Mouse (Mus musculus) ovary, adult 2 months (tissue): ENCODE data around the gene Oaz2. TPM values are rescaled to one million over a fixed set of nuclear protein-coding genes. Genes with fewer than 3 reads are reported as not detected.

ENCODE experiments used
- polyA plus RNA-seq: library from polyadenylated mRNA; depleted of rRNA; stranded (reverse); fragments of >200 nt; gene quantifications from 2 replicates; pipeline ENCODE4 v1.2.3, GENCODE M21; 2012; rRNA removed

Gene Oaz2
- polyA plus RNA-seq: 163 and 183 TPM in 2 replicates

DNA sequence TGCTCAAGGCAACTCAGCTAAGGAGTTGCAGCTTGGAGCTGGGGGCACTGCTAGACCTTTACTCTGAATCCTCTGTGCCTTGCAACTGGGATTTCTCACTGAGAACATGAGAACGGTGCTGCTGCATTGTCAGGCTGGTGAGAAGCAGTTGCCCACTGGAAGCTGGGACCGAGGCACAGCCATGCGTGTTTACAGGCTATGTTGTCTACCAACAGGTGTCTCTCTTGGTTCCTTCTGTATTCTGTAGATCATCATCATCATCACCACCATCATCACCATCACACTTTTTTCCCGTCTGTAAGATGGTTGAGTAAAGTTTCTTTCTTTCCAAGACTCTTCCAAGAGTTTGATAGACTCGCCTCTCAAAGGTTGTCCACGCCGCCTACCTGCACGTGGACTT lies at the start of gene Oaz2:
Oaz2 (plus strand) TSS at position 301 of the 400 bp plus-strand sequence.

DNA sequence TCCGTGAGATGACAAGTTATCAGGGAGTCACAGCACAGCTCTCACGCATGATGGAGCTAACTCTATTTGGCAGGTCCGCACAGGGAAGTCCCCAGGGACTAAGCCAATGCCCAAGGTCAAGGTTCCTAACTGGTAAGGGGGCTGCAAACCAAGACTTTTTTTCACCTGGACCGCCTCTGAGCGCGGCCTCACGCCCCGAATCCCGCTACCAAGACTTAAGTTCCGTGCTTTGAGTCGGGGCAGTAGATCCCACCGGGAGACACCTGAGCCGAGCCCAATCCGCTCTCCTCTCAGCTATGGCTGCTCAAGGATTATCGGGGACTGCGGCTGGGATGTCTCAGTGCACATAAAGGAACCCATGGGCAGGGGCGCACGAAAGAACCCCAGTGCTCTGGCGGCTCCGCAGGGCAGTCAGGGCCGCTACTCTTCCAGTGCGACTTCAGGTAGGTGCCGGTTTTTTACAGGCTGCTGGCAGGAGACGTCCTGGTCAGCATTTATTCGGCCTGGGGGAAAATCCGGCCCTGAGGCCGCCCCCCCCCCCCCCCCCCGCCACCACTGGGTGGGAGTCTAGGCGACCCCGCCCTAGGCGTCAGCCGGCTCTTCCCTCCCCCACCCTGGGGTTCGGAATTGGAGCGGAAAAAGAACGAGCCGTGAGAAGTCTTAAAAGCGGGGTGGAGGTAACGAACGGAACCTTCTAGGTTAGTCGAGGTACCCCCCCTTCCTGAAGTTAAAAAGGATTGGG lies 38.6 kb upstream of the Oaz2 start, which contains the start of gene Rbpms2:
Rbpms2 (plus strand) TSS at position 624 of the 742 bp plus-strand sequence.

Other genes with a start within 250 kb of the Oaz2 start
- gene Slc51b, start 245.0 kb upstream of the Oaz2 start, polyA plus RNA-seq: not detected in 2 replicates
- gene Mtfmt, start 232.2 kb upstream of the Oaz2 start, polyA plus RNA-seq: 8.1 and 11.0 TPM in 2 replicates
- 20.0 and 25.7 TPM in 2 replicates for gene Spg21, start 207.1 kb upstream of the Oaz2 start, polyA plus RNA-seq
- gene Ankdd1a, start 147.8 kb upstream of the Oaz2 start, polyA plus RNA-seq: not detected in 2 replicates
- 33.5 and 39.2 TPM in 2 replicates for gene Plekho2, start 88.0 kb upstream of the Oaz2 start, polyA plus RNA-seq
- gene Pif1, start 80.8 kb upstream of the Oaz2 start, polyA plus RNA-seq: 3.7 and 4.6 TPM in 2 replicates
- 82.0 and 114 TPM in 2 replicates for gene Rbpms2, start 38.4 kb upstream of the Oaz2 start, polyA plus RNA-seq
- 7.0 and 8.9 TPM in 2 replicates for gene Zfp609, start 159.6 kb downstream of the Oaz2 start, polyA plus RNA-seq
- 0.62 and 2.9 TPM in 2 replicates for gene Pclaf, start 222.2 kb downstream of the Oaz2 start, polyA plus RNA-seq
- gene Trip4, start 240.8 kb downstream of the Oaz2 start, polyA plus RNA-seq: 6.7 and 8.8 TPM in 2 replicates
- gene Csnk1g1, start 240.9 kb downstream of the Oaz2 start, polyA plus RNA-seq: 4.9 and 5.1 TPM in 2 replicates